Mouse (Mus musculus): ENCODE data around the gene Sgpp2. TPM values are rescaled to one million over a fixed set of nuclear protein-coding genes. Genes with fewer than 3 reads are reported as not detected.

Gene Sgpp2
- not detected for total RNA-seq (2023)

DNA sequence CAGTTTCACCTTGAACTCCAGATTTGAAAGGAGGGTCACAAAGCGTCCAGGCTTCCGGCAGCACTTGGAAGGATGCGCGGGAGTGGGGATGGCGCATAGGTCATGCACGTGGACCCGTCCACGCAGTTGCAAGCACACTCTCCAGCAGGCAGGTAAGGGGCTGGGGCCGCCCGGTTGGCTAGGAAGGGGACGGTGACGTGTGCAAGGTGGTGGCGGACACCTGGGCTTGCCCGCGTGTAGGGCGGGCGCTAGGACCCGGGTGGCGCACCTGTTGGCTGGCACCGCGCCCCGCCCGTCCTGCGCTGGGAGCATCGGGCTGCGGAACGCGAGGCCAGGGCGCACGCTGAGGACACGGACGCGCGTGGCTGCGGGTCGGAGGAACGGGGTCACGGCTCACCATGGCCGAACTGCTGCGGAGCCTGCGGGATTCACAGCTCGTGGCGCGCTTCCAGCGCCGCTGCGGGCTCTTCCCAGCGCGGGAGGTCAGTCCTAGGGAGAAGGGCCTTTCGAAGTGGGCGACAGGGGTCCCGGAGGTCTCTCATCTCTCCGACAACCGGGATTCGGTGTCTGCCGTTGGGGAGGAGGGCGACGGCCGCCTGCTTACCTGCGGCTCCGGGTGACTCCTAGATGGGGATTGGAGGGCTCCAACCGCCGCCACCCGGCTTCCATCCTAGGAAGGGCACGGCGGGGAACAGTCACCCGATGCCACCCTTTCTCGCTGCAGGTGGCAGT is at the start of gene Sgpp2:
Gene Sgpp2, plus strand, starts transcription at position 325 of the 732 bp plus-strand sequence.

Other genes with a start within 250 kb of the Sgpp2 start
- gene Pax3, start 113.2 kb upstream of the Sgpp2 start, total RNA-seq (2023), result not detected
- 10 to 100 TPM; 16.3 to 18.3 TPM for gene Farsb, start 178.6 kb downstream of the Sgpp2 start, total RNA-seq (2023)
- gene Mogat1, start 200.6 kb downstream of the Sgpp2 start, total RNA-seq (2023), result not detected
- not detected for gene BC035947, start 201.8 kb downstream of the Sgpp2 start, total RNA-seq (2023)

Data from neutrophil, adult 59 days (primary cell).